Mouse (Mus musculus): ENCODE results near the gene Brsk2.

DNA sequence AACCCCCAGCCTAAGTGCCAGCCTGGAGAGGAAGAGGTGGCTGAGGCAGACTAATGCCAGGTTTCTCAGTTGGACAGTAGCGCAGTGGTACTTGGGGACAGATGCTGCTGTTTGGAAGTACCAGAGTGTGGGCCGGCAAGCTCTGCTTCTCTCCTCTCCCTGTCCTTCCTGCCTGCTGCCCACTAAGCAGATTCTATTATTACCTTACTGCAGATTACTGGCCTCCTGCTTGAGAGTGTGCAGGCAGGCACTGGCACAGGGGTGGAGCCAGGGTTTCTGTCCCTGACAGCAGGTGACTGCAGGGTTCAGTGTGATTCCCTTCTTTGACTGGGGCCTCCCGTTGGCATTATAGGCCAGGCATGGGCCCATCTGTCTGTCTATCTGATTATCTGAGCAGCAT, 11.9 kb downstream of the Brsk2 start:
- TF ChIP-seq CTCF (IDR thresholded peaks at IDR 0.05; ENCODE audit: low read depth) (no peak), EP300 (IDR thresholded peaks at IDR 0.05; ENCODE audit: low read depth) (no peak)
